Comparison of ENCODE assay signal across 26 mouse cellular contexts in genomic region chr17:45499516-45499915, GRCm38 (mm10). TPM values are rescaled to one million over a fixed set of nuclear protein-coding genes. Genes with fewer than 3 reads are reported as not detected.
DNase-seq lines count a peak whose midpoint lies in the region; ATAC-seq and TF ChIP-seq lines count a peak whose summit lies in the region.
"Had no signal": no experiment of that assay in that cellular context is flagged by ENCODE, and none has a peak within 500 bp of the region (broad histone marks: within the 10 kb centered on the region; RNA-seq: fewer than 3 reads in every experiment).

No protein-coding gene starts in this region.

- no peak overlapping the region for H3K27ac ChIP-seq in forebrain, postnatal 0 days (ENCODE audit: low read depth, low read length)
- no peak overlapping the region for H3K27ac ChIP-seq in forebrain, embryonic 10.5 days
- no peak overlapping the region for H3K27ac ChIP-seq in layer of hippocampus, adult 2 months
- no peak overlapping the region for H3K27ac ChIP-seq in CH12.LX (ENCODE audit: insufficient read depth, low read depth)
- H3K27ac ChIP-seq in liver, embryonic 11.5 days (ENCODE audit: low read depth, low read length), result no peak overlapping the region
- H3K27ac ChIP-seq: embryonic facial prominence, embryonic 10.5 days; embryonic facial prominence, embryonic 12.5 days; forebrain, embryonic 12.5 days had no signal

- no peak overlapping the region for H3K4me3 ChIP-seq in forebrain, postnatal 0 days (ENCODE audit: low read depth, low read length)
- no peak overlapping the region for H3K4me3 ChIP-seq in forebrain, embryonic 10.5 days
- H3K4me3 ChIP-seq in layer of hippocampus, adult 2 months, result no peak overlapping the region
- H3K4me3 ChIP-seq in CH12.LX (replicated peaks in 1 of 3; ENCODE audit: low read depth in 2 of 3, low read length in 2 of 3, poor library complexity in 1 of 3), result no peak overlapping the region
- H3K4me3 ChIP-seq in liver, embryonic 11.5 days (ENCODE audit: low read depth, low read length), result no peak overlapping the region
- H3K4me3 ChIP-seq: embryonic facial prominence, embryonic 10.5 days; embryonic facial prominence, embryonic 12.5 days; forebrain, embryonic 12.5 days had no signal

- no peak for ATAC-seq in forebrain, postnatal 0 days
- ATAC-seq in liver, embryonic 11.5 days (replicated peaks; ENCODE audit: low FRiP score), result no peak
- ATAC-seq: activated CD4-positive, CD25-positive, alpha-beta regulatory T cell, adult 4 months; CD4-positive, CD25-positive, alpha-beta regulatory T cell, adult 4 months; forebrain, embryonic 14.5 days; forebrain, embryonic 16.5 days; Patski had no signal

- H3K27me3 ChIP-seq in forebrain, postnatal 0 days (ENCODE audit: insufficient read depth, low read length), result no peaks in the 10 kb centered on the region
- H3K27me3 ChIP-seq in forebrain, embryonic 10.5 days (ENCODE audit: poor library complexity, severe bottlenecking), result no peaks in the 10 kb centered on the region
- no peaks in the 10 kb centered on the region for H3K27me3 ChIP-seq in CH12.LX (replicated peaks)
- H3K27me3 ChIP-seq in liver, embryonic 11.5 days (replicated peaks; ENCODE audit: control insufficient read depth, insufficient read depth, low read length), result no peaks in the 10 kb centered on the region
- H3K27me3 ChIP-seq: Patski had no signal

- TF ChIP-seq CTCF in forebrain, postnatal 0 days (IDR thresholded peaks at IDR 0.05; ENCODE audit: low read depth), result peak; percentile 37
- peak; percentile 46 for TF ChIP-seq CTCF in layer of hippocampus, adult 2 months (conservative IDR thresholded peaks at IDR 0.05)
- peak in 1 of 2 experiments; percentile 61; a peak in 2 of 4 replicates for TF ChIP-seq CTCF in CH12.LX (conservative IDR thresholded peaks at IDR 0.05 in 1 of 2, IDR thresholded peaks at IDR 0.05 in 1 of 2; ENCODE audit: low read depth in 2 of 2, low read length in 2 of 2)

- H3K9me3 ChIP-seq in forebrain, postnatal 0 days (ENCODE audit: low read length), result no peaks in the 10 kb centered on the region
- no peaks in the 10 kb centered on the region for H3K9me3 ChIP-seq in forebrain, embryonic 10.5 days
- H3K9me3 ChIP-seq in CH12.LX (replicated peaks; ENCODE audit: low read length), result no peaks in the 10 kb centered on the region
- H3K9me3 ChIP-seq in liver, embryonic 11.5 days (ENCODE audit: control insufficient read depth, low read length), result no peaks in the 10 kb centered on the region
- H3K9me3 ChIP-seq: embryonic facial prominence, embryonic 10.5 days; embryonic facial prominence, embryonic 12.5 days; forebrain, embryonic 12.5 days had no signal

- intact Hi-C loops in heart, postnatal 14 days (cut with DNase I), result no loop called here

- dilution Hi-C loops in CH12.LX (cut with MboI; ENCODE audit: extremely low pct_ligation_motif_present, extremely low pct_unique_long_range_greater_than_20kb, low sequenced_read_pairs), result no loop called here

- no peaks in the 10 kb centered on the region for H3K79me2 ChIP-seq in CH12.LX (replicated peaks; ENCODE audit: control insufficient read depth, extremely low read depth, insufficient read depth, poor library complexity, severe bottlenecking)

- in situ Hi-C loops in CH12.LX (cut with MboI; ENCODE audit: low pct_ligation_motif_present, low pct_unique_long_range_greater_than_20kb, low sequenced_read_pairs), result loop anchor here (25.0 kb wide), 1 partner anchor 163 kb away; the partner anchor contains the start of gene Capn11

- no peak; the same call in 1 of the 2 replicates for TF ChIP-seq RAD21 in CH12.LX (IDR thresholded peaks at IDR 0.05; ENCODE audit: low read depth, low read length)

- TF ChIP-seq EP300 in CH12.LX (IDR thresholded peaks at IDR 0.05; ENCODE audit: low read length), result no peak

- no peaks in the 10 kb centered on the region for H3K4me1 ChIP-seq in forebrain, postnatal 0 days (ENCODE audit: insufficient read depth)
- H3K4me1 ChIP-seq in forebrain, embryonic 10.5 days, result peaks cover 11% of the 10 kb centered on the region
- peaks cover 12 to 36% of the 10 kb centered on the region in 2 experiments for H3K4me1 ChIP-seq in CH12.LX (ENCODE audit: control insufficient read depth in 1 of 2, insufficient read depth in 2 of 2)
- peaks cover 2% of the 10 kb centered on the region; the same call in 1 of the 2 replicates for H3K4me1 ChIP-seq in liver, embryonic 11.5 days (replicated peaks; ENCODE audit: control insufficient read depth, insufficient read depth, low read length)
- H3K4me1 ChIP-seq: embryonic facial prominence, embryonic 12.5 days; forebrain, embryonic 12.5 days had no signal

- H3K9ac ChIP-seq in forebrain, postnatal 0 days, result no peak overlapping the region
- no peak overlapping the region for H3K9ac ChIP-seq in CH12.LX (ENCODE audit: insufficient read depth, low read depth)
- H3K9ac ChIP-seq in liver, embryonic 11.5 days (ENCODE audit: low read depth, low read length), result no peak overlapping the region
- H3K9ac ChIP-seq: embryonic facial prominence, embryonic 12.5 days; forebrain, embryonic 12.5 days had no signal

- no peak for TF ChIP-seq POLR2A in CH12.LX (IDR thresholded peaks at IDR 0.05; ENCODE audit: low read depth, low read length)

- no peak overlapping the region for H3K4me2 ChIP-seq in forebrain, postnatal 0 days (ENCODE audit: low read depth)
- no peak overlapping the region for H3K4me2 ChIP-seq in CH12.LX (ENCODE audit: insufficient read depth, low read depth, poor library complexity, severe bottlenecking)
- H3K4me2 ChIP-seq in liver, embryonic 11.5 days, result no peak overlapping the region
- H3K4me2 ChIP-seq: embryonic facial prominence, embryonic 12.5 days; forebrain, embryonic 12.5 days had no signal

- no peaks in the 10 kb centered on the region for H3K36me3 ChIP-seq in forebrain, postnatal 0 days (ENCODE audit: insufficient read depth)
- no peaks in the 10 kb centered on the region for H3K36me3 ChIP-seq in forebrain, embryonic 10.5 days (replicated peaks)
- no peaks in the 10 kb centered on the region for H3K36me3 ChIP-seq in CH12.LX (replicated peaks in 1 of 2; ENCODE audit: control insufficient read depth in 1 of 2, insufficient read depth in 1 of 2, low read length in 1 of 2)
- H3K36me3 ChIP-seq in liver, embryonic 11.5 days (ENCODE audit: control insufficient read depth, insufficient read depth, low read length), result no peaks in the 10 kb centered on the region
- H3K36me3 ChIP-seq: embryonic facial prominence, embryonic 10.5 days; embryonic facial prominence, embryonic 12.5 days; forebrain, embryonic 12.5 days had no signal

- WGBS in forebrain, postnatal 0 days, result 47% methylated on average over 2 of the region's 2 CpGs
- WGBS in forebrain, embryonic 10.5 days, result 59% methylated on average over 2 of the region's 2 CpGs
- WGBS in liver, embryonic 11.5 days, result 51% methylated on average over 2 of the region's 2 CpGs

- no peak for DNase-seq in forebrain, postnatal 0 days
- no peak for DNase-seq in forebrain, embryonic 10.5 days (ENCODE audit: extremely low spot score, low spot score)
- DNase-seq in layer of hippocampus, adult 2 months (ENCODE audit: low spot score in 2 of 2), result no peak
- DNase-seq in layer of hippocampus, adult 11-12 months (ENCODE audit: low spot score), result no peak
- DNase-seq in CH12.LX (ENCODE audit: extremely low read depth) (no peak), ES-CJ7 (ENCODE audit: low read depth, low spot score) (peak; percentile 33)
- DNase-seq in liver, embryonic 11.5 days (ENCODE audit: low spot score), result no peak
- DNase-seq in heart, postnatal 14 days, result no peak
- DNase-seq: adrenal gland, adult 8-10 months; adrenal gland, postnatal 14 days; adrenal gland, postnatal 36 days; B cell, adult 2 months; cerebellum, adult 11-12 months; cerebellum, adult 2 months; cerebellum, adult 9-10 months; cerebellum, postnatal 10 days; cerebellum, postnatal 25 days had no signal

RNA-seq across cellular contexts. Expression of gene Aars2, which starts 7.1 kb away (rescaled TPM):
- total RNA-seq in forebrain, postnatal 0 days (2014; rRNA removed), result 19.2 and 20.8 TPM in 2 replicates
- polyA plus RNA-seq in forebrain, postnatal 0 days (2015; fragmentation: Nextera tagmentation; extraction: Ambion mirVana), result 10.9 and 12.0 TPM in 2 replicates
- polyA plus RNA-seq in forebrain, embryonic 10.5 days (2016; fragmentation: Nextera tagmentation; extraction: Ambion mirVana), result 33.9 and 35.1 TPM in 2 replicates
- total RNA-seq in layer of hippocampus, adult 2 months (2021), result 10 to 100 TPM; 25.2 to 26.3 TPM
- total RNA-seq in CH12.LX (2012; rRNA removed) (20.2 and 23.1 TPM in 2 replicates), CH12.LX (2014; rRNA removed) (10.4 and 12.4 TPM in 2 replicates)
- polyA plus RNA-seq in CH12.LX (2012; ENCODE audit: insufficient read length, low read depth), result 17.5 and 17.6 TPM in 2 replicates
- polyA plus RNA-seq in liver, embryonic 11.5 days (2014; fragmentation: Nextera tagmentation; extraction: Ambion mirVana), result 19.4 and 19.7 TPM in 2 replicates
- 10 to 100 TPM; 19.0 to 19.1 TPM for total RNA-seq in heart, postnatal 14 days (2021)

RNA-seq across cellular contexts. Expression of gene Tcte1, which starts 23.7 kb away (rescaled TPM):
- 1.0 and 1.4 TPM in 2 replicates for total RNA-seq in forebrain, postnatal 0 days (2014; rRNA removed)
- 4.7 and 5.7 TPM in 2 replicates for polyA plus RNA-seq in forebrain, postnatal 0 days (2015; fragmentation: Nextera tagmentation; extraction: Ambion mirVana)
- polyA plus RNA-seq in forebrain, embryonic 10.5 days (2016; fragmentation: Nextera tagmentation; extraction: Ambion mirVana), result 1.1 and 1.3 TPM in 2 replicates
- 1 to 10 TPM in 1 of 2 experiments, under 1 TPM in 1; 0.56 to 1.0 TPM for total RNA-seq in layer of hippocampus, adult 2 months (2021)
- total RNA-seq in CH12.LX (2012; rRNA removed), result not detected in 2 replicates
- total RNA-seq in CH12.LX (2014; rRNA removed), result not detected in 2 replicates
- not detected in 2 replicates for polyA plus RNA-seq in CH12.LX (2012; ENCODE audit: insufficient read length, low read depth)
- polyA plus RNA-seq in liver, embryonic 11.5 days (2014; fragmentation: Nextera tagmentation; extraction: Ambion mirVana), result 0.14 and 0.23 TPM in 2 replicates
- total RNA-seq in heart, postnatal 14 days (2021), result under 1 TPM in 1 of 2 experiments, not detected in 1; 0.12 TPM
- total RNA-seq: adrenal gland, adult 18-20 months; adrenal gland, adult 8-10 months; adrenal gland, postnatal 14 days; adrenal gland, postnatal 36 days had no signal
- polyA plus RNA-seq: activated CD4-positive, CD25-positive, alpha-beta regulatory T cell, adult 4 months; CD4-positive, CD25-positive, alpha-beta regulatory T cell, adult 4 months; Patski had no signal

RNA-seq across cellular contexts. Expression of gene Spats1, which starts 24.3 kb away (rescaled TPM):
- total RNA-seq in forebrain, postnatal 0 days (2014; rRNA removed), result 0.92 and 1.6 TPM in 2 replicates
- polyA plus RNA-seq in forebrain, postnatal 0 days (2015; fragmentation: Nextera tagmentation; extraction: Ambion mirVana), result 1.3 and 2.7 TPM in 2 replicates
- polyA plus RNA-seq in forebrain, embryonic 10.5 days (2016; fragmentation: Nextera tagmentation; extraction: Ambion mirVana), result 0.48 and 0.50 TPM in 2 replicates
- 1 to 10 TPM; 4.8 TPM for total RNA-seq in layer of hippocampus, adult 2 months (2021)
- total RNA-seq in CH12.LX (2012; rRNA removed) (1.0 and 2.5 TPM in 2 replicates), CH12.LX (2014; rRNA removed) (1.7 and 2.7 TPM in 2 replicates)
- polyA plus RNA-seq in CH12.LX (2012; ENCODE audit: insufficient read length, low read depth), result 1.9 and 2.5 TPM in 2 replicates
- 0.14 and 0.40 TPM in 2 replicates for polyA plus RNA-seq in liver, embryonic 11.5 days (2014; fragmentation: Nextera tagmentation; extraction: Ambion mirVana)
- under 1 TPM; 0.39 to 0.50 TPM for total RNA-seq in heart, postnatal 14 days (2021)
- total RNA-seq: adrenal gland, adult 18-20 months; adrenal gland, postnatal 14 days; adrenal gland, postnatal 36 days had no signal

RNA-seq across cellular contexts. Expression of gene Tmem151b, which starts 50.0 kb away (rescaled TPM):
- total RNA-seq in forebrain, postnatal 0 days (2014; rRNA removed), result 79.2 and 79.6 TPM in 2 replicates
- polyA plus RNA-seq in forebrain, postnatal 0 days (2015; fragmentation: Nextera tagmentation; extraction: Ambion mirVana), result 32.2 and 33.7 TPM in 2 replicates
- 4.8 and 6.3 TPM in 2 replicates for polyA plus RNA-seq in forebrain, embryonic 10.5 days (2016; fragmentation: Nextera tagmentation; extraction: Ambion mirVana)
- total RNA-seq in layer of hippocampus, adult 2 months (2021), result 100 to 1,000 TPM; 106 to 112 TPM
- total RNA-seq in CH12.LX (2012; rRNA removed), result 0.42 and 0.50 TPM in 2 replicates
- 0.12 and 0.30 TPM in 2 replicates for total RNA-seq in CH12.LX (2014; rRNA removed)
- polyA plus RNA-seq in CH12.LX (2012; ENCODE audit: insufficient read length, low read depth), result 0.53 and 0.72 TPM in 2 replicates
- polyA plus RNA-seq in liver, embryonic 11.5 days (2014; fragmentation: Nextera tagmentation; extraction: Ambion mirVana), result 1.2 and 1.4 TPM in 2 replicates
- total RNA-seq in heart, postnatal 14 days (2021), result under 1 TPM; 0.07 to 0.49 TPM
- polyA plus RNA-seq: activated CD4-positive, CD25-positive, alpha-beta regulatory T cell, adult 4 months had no signal

RNA-seq across cellular contexts. Expression of gene Nfkbie, which starts 56.0 kb away (rescaled TPM):
- total RNA-seq in forebrain, postnatal 0 days (2014; rRNA removed), result 2.8 and 3.1 TPM in 2 replicates
- 2.2 and 2.7 TPM in 2 replicates for polyA plus RNA-seq in forebrain, postnatal 0 days (2015; fragmentation: Nextera tagmentation; extraction: Ambion mirVana)
- 6.6 and 6.9 TPM in 2 replicates for polyA plus RNA-seq in forebrain, embryonic 10.5 days (2016; fragmentation: Nextera tagmentation; extraction: Ambion mirVana)
- total RNA-seq in layer of hippocampus, adult 2 months (2021), result 1 to 10 TPM; 2.6 to 2.7 TPM
- 91.5 and 136 TPM in 2 replicates for total RNA-seq in CH12.LX (2012; rRNA removed)
- total RNA-seq in CH12.LX (2014; rRNA removed), result 87.4 and 90.0 TPM in 2 replicates
- polyA plus RNA-seq in CH12.LX (2012; ENCODE audit: insufficient read length, low read depth), result 76.6 and 78.7 TPM in 2 replicates
- 2.5 and 3.0 TPM in 2 replicates for polyA plus RNA-seq in liver, embryonic 11.5 days (2014; fragmentation: Nextera tagmentation; extraction: Ambion mirVana)
- total RNA-seq in heart, postnatal 14 days (2021), result 1 to 10 TPM; 1.5 to 2.1 TPM
